Mouse (Mus musculus) heart, postnatal 0 days (tissue): ENCODE measurements around the gene Zkscan3.

ENCODE experiments used
- CTCF ChIP-seq: IDR thresholded peaks from 2 replicates; pipeline ENCODE4 v1.5.1; 2016; ENCODE audit warnings: antibody characterized with exemption, control low read depth, low read depth
- EP300 ChIP-seq: IDR thresholded peaks from 2 replicates; pipeline ENCODE4 v1.6.1; 2016; ENCODE audit warnings: antibody characterized with exemption, low read depth

- TF ChIP-seq CTCF (no peak), EP300 (no peak)
Measured at GRCm38 (mm10) chr13:21414231-21415212, 12.0 kb upstream of the Zkscan3 start.
